Mouse (Mus musculus) testis, adult 2 months (tissue): ENCODE measurements around the gene Evl.

Experiments used
- CTCF ChIP-seq: fragments of 200-500 bp; IDR thresholded peaks from 2 replicates; pipeline ENCODE4 v1.5.1; 2012; ENCODE audit warnings: low read depth, mild to moderate bottlenecking, inconsistent platforms, low read length, moderate library complexity; ENCODE audit not compliant: control insufficient read depth, insufficient read depth, insufficient replicate concordance
- POLR2A ChIP-seq: fragments of 200-500 bp; IDR thresholded peaks from 2 replicates; pipeline ENCODE4 v1.6.1; 2012; ENCODE audit warnings: low read depth, mild to moderate bottlenecking, inconsistent platforms, low read length, moderate library complexity; ENCODE audit not compliant: control insufficient read depth

GRCm38 (mm10) chr12:108677116-108677515 is 122.6 kb downstream of the Evl start:
- TF ChIP-seq POLR2A (no peak), CTCF (no peak)
